Mouse (Mus musculus) gonadal fat pad, adult 2 months (tissue): ENCODE data around the gene Psmc6. TPM values are rescaled to one million over a fixed set of nuclear protein-coding genes. Genes with fewer than 3 reads are reported as not detected.
A peak's percentile ranks its signal among the peaks of the same experiment; 100 is the strongest.

Source experiments
- DNase-seq: peaks from one replicate; pipeline ENCODE4 v3.0.0-alpha.2; 2012; ENCODE audit warnings: low read depth
- polyA plus RNA-seq: library from polyadenylated mRNA; depleted of rRNA; stranded (reverse); fragments of >200 nt; gene quantifications from 2 replicates; pipeline ENCODE4 v1.2.3, GENCODE M21; 2012; rRNA removed

Psmc6 gene
- polyA plus RNA-seq, 1 experiment: 29.3 TPM

DNA sequence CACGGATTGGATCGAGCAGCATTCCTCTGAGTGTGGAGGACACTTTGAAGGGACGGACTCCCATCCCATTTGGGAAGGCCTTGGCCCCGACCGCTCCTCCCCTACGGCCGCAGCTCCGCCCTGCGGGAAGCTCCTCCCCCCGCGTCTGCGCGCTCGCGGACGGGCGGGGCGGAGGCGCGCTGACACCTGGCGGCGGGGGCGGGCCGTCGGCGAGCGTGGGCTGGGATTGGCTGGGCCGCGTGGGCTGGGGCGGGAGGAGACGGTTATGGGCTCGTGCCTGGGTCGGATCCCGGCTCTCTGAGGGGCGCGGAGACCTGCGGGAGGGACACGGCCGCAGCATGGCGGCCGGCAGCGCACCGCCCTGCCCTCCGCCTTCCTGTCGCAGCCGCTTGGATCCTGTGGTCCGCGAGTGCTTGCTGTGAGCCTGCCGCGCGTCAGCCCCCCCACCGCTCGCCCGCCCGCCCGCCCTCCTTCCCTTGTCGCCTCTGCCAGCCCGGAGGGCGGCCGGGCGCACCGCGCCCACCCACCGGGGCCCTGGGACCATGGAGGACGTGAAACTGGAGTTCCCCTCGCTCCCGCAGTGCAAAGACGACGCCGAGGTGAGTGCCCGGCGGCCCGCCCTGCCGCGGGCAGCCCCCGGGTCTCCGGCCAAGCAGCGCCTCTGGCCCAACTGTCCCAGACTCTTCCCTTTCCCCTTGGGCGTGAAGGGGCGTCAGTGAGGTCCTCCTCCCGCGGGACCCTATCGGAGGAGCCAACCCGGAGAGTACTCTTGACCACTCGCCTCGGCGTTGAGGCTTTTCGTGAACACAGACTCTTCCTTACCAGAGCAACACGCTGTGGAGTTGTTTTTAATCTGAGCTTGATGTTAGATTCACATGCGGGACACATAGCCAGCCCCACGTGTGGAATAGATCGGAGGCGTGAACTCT is 21.6 kb downstream of the Psmc6 start, which contains the start of gene Styx:
Styx (plus strand) TSS at position 163 of the 929 bp plus-strand sequence.
- peak; percentile 42 for DNase-seq

DNA sequence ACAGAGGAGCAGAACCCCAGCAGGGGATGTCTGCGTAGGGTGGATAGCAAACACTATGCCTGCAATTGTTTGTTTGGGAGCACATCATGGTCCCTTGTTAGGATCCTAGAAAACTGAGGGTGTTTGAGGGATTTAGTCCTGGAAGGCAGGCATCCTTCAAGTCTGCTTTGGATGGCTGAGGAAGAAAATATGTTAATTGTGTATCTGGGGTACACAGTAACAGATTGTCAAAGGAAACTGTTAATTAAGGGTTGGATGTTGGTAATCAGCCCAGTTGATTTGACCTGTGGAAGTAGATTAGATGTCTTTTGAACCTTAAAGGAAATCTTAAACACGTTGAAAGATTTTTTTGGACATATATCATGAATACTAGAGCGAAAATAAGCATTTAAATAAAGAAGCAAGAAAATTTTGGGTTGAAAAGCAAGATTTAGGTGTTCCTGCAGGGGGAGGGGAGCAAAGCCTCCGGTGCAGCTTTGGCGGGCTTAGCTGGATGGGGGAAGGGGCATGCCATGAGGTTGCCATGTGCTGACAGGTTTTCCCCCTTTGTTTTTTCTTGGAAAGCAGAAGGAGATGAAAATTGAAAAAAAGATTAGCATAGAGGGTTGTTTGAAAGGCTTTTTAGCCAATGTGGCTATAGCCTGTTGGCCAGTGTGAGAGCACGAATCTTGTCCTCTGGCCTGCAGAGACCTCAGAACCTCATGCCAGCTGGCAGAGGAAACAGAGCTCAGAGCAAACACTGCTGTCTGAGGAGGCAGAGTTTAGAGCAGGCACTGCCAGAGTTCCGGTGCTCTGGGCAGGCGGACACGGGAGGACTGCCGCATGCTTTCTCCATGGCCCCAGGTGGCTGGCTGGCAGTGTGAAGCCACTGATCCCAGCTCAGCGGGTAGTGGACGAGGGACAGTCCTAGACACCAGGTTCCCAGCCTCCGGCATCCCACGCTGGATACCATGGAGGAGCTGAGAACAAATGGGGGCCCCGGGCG is 34.9 kb downstream of the Psmc6 start:
- DNase-seq: no peak

GRCm38 (mm10) chr14:45365196-45365587 is 35.6 kb downstream of the Psmc6 start:
- no peak for DNase-seq

DNA sequence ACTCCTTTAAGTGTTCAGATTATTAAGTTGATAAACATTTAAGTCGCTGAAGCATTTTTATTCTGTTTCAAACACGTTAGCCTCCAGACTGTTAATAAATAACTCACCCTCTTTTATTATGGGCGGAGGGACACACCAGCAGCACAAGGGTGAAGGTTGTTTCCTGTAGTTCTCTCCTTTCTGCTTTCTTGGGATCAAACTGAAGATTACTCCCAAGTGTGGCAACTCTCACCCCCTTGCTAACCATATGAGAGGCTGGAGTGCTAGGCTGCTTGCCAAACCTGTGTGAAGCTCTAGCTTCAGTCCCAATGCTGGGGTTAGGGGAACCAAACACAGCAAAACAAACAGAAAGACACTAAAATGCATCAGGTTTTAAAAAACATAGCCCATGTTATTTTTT is 49.2 kb downstream of the Psmc6 start:
- DNase-seq: no peak

- DNase-seq: no peak
Measured at GRCm38 (mm10) chr14:45380756-45381155, 51.2 kb downstream of the Psmc6 start.

GRCm38 (mm10) chr14:45382912-45383311 is 53.3 kb downstream of the Psmc6 start:
- DNase-seq: no peak

- DNase-seq: no peak
Measured at GRCm38 (mm10) chr14:45385596-45385995, 56.0 kb downstream of the Psmc6 start.

DNA sequence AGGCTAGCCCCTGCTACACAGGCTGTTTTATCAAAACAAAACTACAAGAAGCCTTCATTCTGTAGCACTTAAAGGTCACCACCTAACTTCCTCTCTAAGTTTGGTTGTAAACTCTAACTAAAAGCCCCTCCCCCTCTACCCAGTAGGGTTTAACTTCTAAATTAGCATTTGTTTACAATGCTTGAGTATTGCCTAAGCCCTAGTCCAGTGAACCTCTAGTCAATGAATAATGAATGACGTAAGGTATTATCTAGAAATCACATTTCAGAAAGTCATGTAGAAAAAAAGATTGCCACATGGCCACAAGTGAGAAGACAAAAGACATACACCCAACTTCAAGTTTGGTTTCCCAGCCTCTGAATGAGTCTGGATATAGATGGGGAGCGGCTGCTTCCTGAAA is 57.9 kb downstream of the Psmc6 start:
- DNase-seq: no peak

GRCm38 (mm10) chr14:45388345-45389181 is 59.0 kb downstream of the Psmc6 start:
- no peak for DNase-seq

- DNase-seq: no peak
Measured at GRCm38 (mm10) chr14:45389194-45389593, 59.6 kb downstream of the Psmc6 start.

Other genes starting within 250 kb of the Psmc6 start
- 14.4 and 14.8 TPM in 2 replicates for gene Gpr137c, start 110.1 kb upstream of the Psmc6 start, polyA plus RNA-seq
- gene Txndc16, start 109.5 kb upstream of the Psmc6 start, polyA plus RNA-seq: 18.7 and 20.8 TPM in 2 replicates
- 10.1 and 10.8 TPM in 2 replicates for gene Ero1l, start 11.0 kb upstream of the Psmc6 start, polyA plus RNA-seq
- 2.7 and 4.4 TPM in 2 replicates for gene Styx, start 21.3 kb downstream of the Psmc6 start, polyA plus RNA-seq
- 6.6 and 6.8 TPM in 2 replicates for gene Gnpnat1, start 75.1 kb downstream of the Psmc6 start, polyA plus RNA-seq
- gene Fermt2, start 200.3 kb downstream of the Psmc6 start, polyA plus RNA-seq: 54.9 and 65.2 TPM in 2 replicates